Comparison of ENCODE assay signal across 10 mouse cellular contexts in the genomic region with DNA sequence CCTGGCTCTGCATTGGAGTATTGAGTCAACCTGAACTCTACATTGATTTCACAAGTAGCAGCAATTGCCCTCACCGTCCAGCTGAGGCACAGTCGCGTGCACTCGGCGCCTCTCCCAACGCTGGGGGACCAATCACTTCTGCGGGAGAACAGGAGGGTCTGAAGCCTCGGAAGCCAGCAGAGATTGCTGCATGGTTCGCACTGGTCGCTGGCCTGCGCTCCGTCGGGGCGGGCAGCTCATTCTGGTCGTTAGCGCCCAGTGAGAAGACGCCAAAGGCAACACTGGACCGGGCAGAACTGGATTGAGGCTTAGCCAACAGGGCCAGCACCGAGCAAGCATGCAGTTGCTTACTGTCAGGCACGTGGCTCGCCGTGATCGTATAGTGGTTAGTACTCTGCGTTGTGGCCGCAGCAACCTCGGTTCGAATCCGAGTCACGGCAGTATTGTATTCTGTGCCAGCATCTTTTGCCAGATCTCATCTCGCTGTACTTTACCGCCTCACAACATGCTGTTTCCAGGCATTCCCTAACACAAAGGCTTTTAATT. TPM values are rescaled to one million over a fixed set of nuclear protein-coding genes. Genes with fewer than 3 reads are reported as not detected.
DNase-seq lines count a peak whose midpoint lies in the region; ATAC-seq and TF ChIP-seq lines count a peak whose summit lies in the region.
"Had no signal": no experiment of that assay in that cellular context is flagged by ENCODE, and none has a peak within 500 bp of the region (broad histone marks: within the 10 kb centered on the region; RNA-seq: fewer than 3 reads in every experiment).

No protein-coding gene starts in this region.

- H3K4me3 ChIP-seq in forebrain, embryonic 11.5 days (ENCODE audit: low read depth, low read length): peak overlapping the region; percentile 5; the same call in 1 of the 2 replicates
- no peak overlapping the region for H3K4me3 ChIP-seq in forebrain, embryonic 16.5 days (replicated peaks; ENCODE audit: low read length)
- H3K4me3 ChIP-seq in CH12.LX (replicated peaks in 1 of 3; ENCODE audit: low read depth in 2 of 3, low read length in 2 of 3, poor library complexity in 1 of 3): no peak overlapping the region
- H3K4me3 ChIP-seq in embryonic facial prominence, embryonic 15.5 days (replicated peaks): peak overlapping the region; percentile 13; the same call in 1 of the 2 replicates
- peak overlapping the region; percentile 45 for H3K4me3 ChIP-seq in liver, embryonic 13.5 days (replicated peaks)

- peaks cover 36% of the 10 kb centered on the region for H3K27me3 ChIP-seq in forebrain, embryonic 11.5 days (ENCODE audit: control insufficient read depth, insufficient read depth, low read length)
- H3K27me3 ChIP-seq in forebrain, embryonic 16.5 days (replicated peaks; ENCODE audit: control insufficient read depth, insufficient read depth, low read length): peaks cover 51% of the 10 kb centered on the region
- no peaks in the 10 kb centered on the region for H3K27me3 ChIP-seq in CH12.LX (replicated peaks)
- peaks cover 47% of the 10 kb centered on the region for H3K27me3 ChIP-seq in embryonic facial prominence, embryonic 15.5 days
- peaks cover 57% of the 10 kb centered on the region for H3K27me3 ChIP-seq in liver, embryonic 13.5 days

- in situ Hi-C loops in CH12.LX (cut with MboI; ENCODE audit: low pct_ligation_motif_present, low pct_unique_long_range_greater_than_20kb, low sequenced_read_pairs): loop anchor here (5.0 to 10.0 kb wide), 3 partner anchors 75 to 127 kb away; no protein-coding TSS in a partner anchor

- ATAC-seq in forebrain, embryonic 11.5 days (replicated peaks; ENCODE audit: low FRiP score): no peak
- no peak for ATAC-seq in forebrain, embryonic 16.5 days
- ATAC-seq in embryonic facial prominence, embryonic 15.5 days (ENCODE audit: insufficient number of reproducible peaks, low FRiP score, low TSS enrichment, low read depth): no peak
- ATAC-seq in liver, embryonic 13.5 days (ENCODE audit: low read depth): peak; percentile 71

- TF ChIP-seq EP300 in CH12.LX (IDR thresholded peaks at IDR 0.05; ENCODE audit: low read length): no peak

- peaks cover 5% of the 10 kb centered on the region; the same call in 1 of the 2 replicates for H3K4me1 ChIP-seq in forebrain, embryonic 11.5 days (replicated peaks; ENCODE audit: control insufficient read depth, insufficient read depth, low read length)
- peaks cover 5% of the 10 kb centered on the region; the same call in 1 of the 2 replicates for H3K4me1 ChIP-seq in forebrain, embryonic 16.5 days (replicated peaks; ENCODE audit: control insufficient read depth, insufficient read depth, low read length)
- H3K4me1 ChIP-seq in CH12.LX (ENCODE audit: control insufficient read depth in 1 of 2, insufficient read depth in 2 of 2): peaks cover 0 to 14% of the 10 kb centered on the region in 2 experiments; a peak in 2 of 4 replicates
- peaks cover 8% of the 10 kb centered on the region; the same call in 1 of the 2 replicates for H3K4me1 ChIP-seq in embryonic facial prominence, embryonic 15.5 days
- H3K4me1 ChIP-seq in liver, embryonic 13.5 days (replicated peaks): peaks cover 32% of the 10 kb centered on the region

- dilution Hi-C loops in CH12.LX (cut with MboI; ENCODE audit: extremely low pct_ligation_motif_present, extremely low pct_unique_long_range_greater_than_20kb, low sequenced_read_pairs): no loop called here

- WGBS in forebrain, embryonic 11.5 days: 2% methylated on average over 31 of the region's 31 CpGs
- 7% methylated on average over 31 of the region's 31 CpGs for WGBS in forebrain, embryonic 16.5 days
- 2% methylated on average over 31 of the region's 31 CpGs for WGBS in embryonic facial prominence, embryonic 15.5 days
- WGBS in liver, embryonic 13.5 days (ENCODE audit: insufficient replicate concordance): 2% methylated on average over 31 of the region's 31 CpGs

- TF ChIP-seq CTCF in CH12.LX (conservative IDR thresholded peaks at IDR 0.05 in 1 of 2, IDR thresholded peaks at IDR 0.05 in 1 of 2; ENCODE audit: low read depth in 2 of 2, low read length in 2 of 2): no peak

- TF ChIP-seq RAD21 in CH12.LX (IDR thresholded peaks at IDR 0.05; ENCODE audit: low read depth, low read length): no peak

- DNase-seq in forebrain, embryonic 11.5 days (ENCODE audit: low spot score): peak; percentile 71
- DNase-seq in CH12.LX (ENCODE audit: extremely low read depth): no peak
- DNase-seq in liver, embryonic 13.5 days: peak; percentile 43
- no peak for DNase-seq in layer of hippocampus, adult 11-12 months (ENCODE audit: low spot score)
- DNase-seq in left cerebral cortex, adult 11 months (ENCODE audit: low spot score): no peak
- DNase-seq in ovary, postnatal 14 days (ENCODE audit: low spot score): no peak

- H3K79me2 ChIP-seq in CH12.LX (replicated peaks; ENCODE audit: control insufficient read depth, extremely low read depth, insufficient read depth, poor library complexity, severe bottlenecking): no peaks in the 10 kb centered on the region

- no peak for TF ChIP-seq POLR2A in CH12.LX (IDR thresholded peaks at IDR 0.05; ENCODE audit: low read depth, low read length)

- no peaks in the 10 kb centered on the region for H3K9me3 ChIP-seq in forebrain, embryonic 11.5 days (ENCODE audit: control insufficient read depth, low read length)
- no peaks in the 10 kb centered on the region for H3K9me3 ChIP-seq in forebrain, embryonic 16.5 days (ENCODE audit: control insufficient read depth, low read length)
- H3K9me3 ChIP-seq in CH12.LX (replicated peaks; ENCODE audit: low read length): no peaks in the 10 kb centered on the region
- no peaks in the 10 kb centered on the region for H3K9me3 ChIP-seq in embryonic facial prominence, embryonic 15.5 days (replicated peaks)
- no peaks in the 10 kb centered on the region for H3K9me3 ChIP-seq in liver, embryonic 13.5 days (replicated peaks)

- no peaks in the 10 kb centered on the region for H3K36me3 ChIP-seq in forebrain, embryonic 11.5 days (ENCODE audit: control insufficient read depth, insufficient read depth, low read length)
- H3K36me3 ChIP-seq in forebrain, embryonic 16.5 days (ENCODE audit: control insufficient read depth, insufficient read depth): no peaks in the 10 kb centered on the region
- peaks cover 0 to 5% of the 10 kb centered on the region in 2 experiments for H3K36me3 ChIP-seq in CH12.LX (replicated peaks in 1 of 2; ENCODE audit: control insufficient read depth in 1 of 2, insufficient read depth in 1 of 2, low read length in 1 of 2)
- H3K36me3 ChIP-seq in embryonic facial prominence, embryonic 15.5 days: no peaks in the 10 kb centered on the region
- no peaks in the 10 kb centered on the region for H3K36me3 ChIP-seq in liver, embryonic 13.5 days

- H3K4me2 ChIP-seq in forebrain, embryonic 11.5 days (ENCODE audit: low read depth, low read length, severe bottlenecking): peak overlapping the region; percentile 31; the same call in 1 of the 2 replicates
- H3K4me2 ChIP-seq in forebrain, embryonic 16.5 days (ENCODE audit: low read length): no peak overlapping the region
- H3K4me2 ChIP-seq in CH12.LX (ENCODE audit: insufficient read depth, low read depth, poor library complexity, severe bottlenecking): no peak overlapping the region
- H3K4me2 ChIP-seq in embryonic facial prominence, embryonic 15.5 days (replicated peaks): peak overlapping the region; percentile 21
- peak overlapping the region; percentile 64 for H3K4me2 ChIP-seq in liver, embryonic 13.5 days

- H3K27ac ChIP-seq in forebrain, embryonic 11.5 days (ENCODE audit: low read depth, low read length): no peak overlapping the region
- no peak overlapping the region for H3K27ac ChIP-seq in forebrain, embryonic 16.5 days (ENCODE audit: low read length)
- H3K27ac ChIP-seq in CH12.LX (ENCODE audit: insufficient read depth, low read depth): no peak overlapping the region
- no peak overlapping the region for H3K27ac ChIP-seq in embryonic facial prominence, embryonic 15.5 days (replicated peaks)
- no peak overlapping the region for H3K27ac ChIP-seq in liver, embryonic 13.5 days

- H3K9ac ChIP-seq in forebrain, embryonic 11.5 days (ENCODE audit: low read length): no peak overlapping the region
- H3K9ac ChIP-seq in forebrain, embryonic 16.5 days (replicated peaks; ENCODE audit: low read depth, low read length): no peak overlapping the region
- no peak overlapping the region for H3K9ac ChIP-seq in CH12.LX (ENCODE audit: insufficient read depth, low read depth)
- H3K9ac ChIP-seq in embryonic facial prominence, embryonic 15.5 days: no peak overlapping the region
- H3K9ac ChIP-seq in liver, embryonic 13.5 days: 0 out of 2 replicates have a peak overlapping the region, but pooled peaks have one; percentile 31

TF ChIP-seq in CH12.LX, 34 proteins besides CTCF, POLR2A, EP300 and RAD21:
- TF ChIP-seq ZC3H11A (IDR thresholded peaks at IDR 0.05; ENCODE audit: low read depth, low read length) (no peak), TBP (conservative IDR thresholded peaks at IDR 0.05; ENCODE audit: low read depth, low read length) (peak; percentile 89)

RNA-seq across cellular contexts. Expression of a gene that starts 42.3 kb away (rescaled TPM):
- polyA plus RNA-seq in forebrain, embryonic 11.5 days (2014; fragmentation: Nextera tagmentation; extraction: Ambion mirVana): not detected in 2 replicates
- not detected in 2 replicates for polyA plus RNA-seq in forebrain, embryonic 16.5 days (2015; fragmentation: Nextera tagmentation; extraction: Ambion mirVana)
- total RNA-seq in CH12.LX (2012; rRNA removed) (0.13 TPM in 1 of 2 replicates, not detected in the other), CH12.LX (2014; rRNA removed) (not detected in 2 replicates)
- polyA plus RNA-seq in CH12.LX (2012; ENCODE audit: insufficient read length, low read depth): not detected in 2 replicates
- polyA plus RNA-seq in embryonic facial prominence, embryonic 15.5 days (2015; fragmentation: Nextera tagmentation; extraction: Ambion mirVana): 0.31 TPM in 1 of 2 replicates, not detected in the other
- polyA plus RNA-seq in liver, embryonic 13.5 days (2015; fragmentation: Nextera tagmentation; extraction: Ambion mirVana): not detected in 2 replicates
- polyA plus RNA-seq: C2C12; cortical plate, adult 2 months had no signal

Comparison
In these comparisons a context has a peak if more than half of its experiments do, and no peak if none do; other contexts are left out.
1. H3K4me2 ChIP-seq: peak in forebrain, embryonic 11.5 days (single experiment), embryonic facial prominence, embryonic 15.5 days (single experiment) and liver, embryonic 13.5 days (single experiment); none in forebrain, embryonic 16.5 days (single experiment) and CH12.LX (single experiment).
2. H3K4me3 ChIP-seq: peak in forebrain, embryonic 11.5 days (single experiment), embryonic facial prominence, embryonic 15.5 days (single experiment) and liver, embryonic 13.5 days (single experiment); none in forebrain, embryonic 16.5 days (single experiment) and CH12.LX (0 of 3).
3. DNase-seq: peak in forebrain, embryonic 11.5 days (single experiment) and liver, embryonic 13.5 days (single experiment); none in CH12.LX (single experiment), layer of hippocampus, adult 11-12 months (single experiment), left cerebral cortex, adult 11 months (single experiment) and ovary, postnatal 14 days (single experiment).